Mouse (Mus musculus): Measurements from ENCODE around the gene Cidec. TPM values are rescaled to one million over a fixed set of nuclear protein-coding genes. Genes with fewer than 3 reads are reported as not detected.

Gene Cidec
- polyA plus RNA-seq, 1 experiment from 2014 or later, result not detected

GRCm38 (mm10) chr6:113444207-113444965 is 8.8 kb upstream of the Cidec start:
- ATAC-seq (replicated peaks; ENCODE audit: insufficient number of reproducible peaks, insufficient read depth, low FRiP score, low read depth), result no peak
- H3K4me1 ChIP-seq (replicated peaks), result peaks cover 6% of the 10 kb centered on the region
- no peaks in the 10 kb centered on the region for H3K9me3 ChIP-seq (replicated peaks)
- H3K4me2 ChIP-seq, result no peak overlapping the region
- 85% methylated on average over 8 of the region's 8 CpGs for WGBS
- H3K9ac ChIP-seq, result no peak overlapping the region
- no peaks in the 10 kb centered on the region for H3K27me3 ChIP-seq
- H3K27ac ChIP-seq, result no peak overlapping the region
- no peak overlapping the region for H3K4me3 ChIP-seq
- H3K36me3 ChIP-seq, result peaks cover 21% of the 10 kb centered on the region

DNA sequence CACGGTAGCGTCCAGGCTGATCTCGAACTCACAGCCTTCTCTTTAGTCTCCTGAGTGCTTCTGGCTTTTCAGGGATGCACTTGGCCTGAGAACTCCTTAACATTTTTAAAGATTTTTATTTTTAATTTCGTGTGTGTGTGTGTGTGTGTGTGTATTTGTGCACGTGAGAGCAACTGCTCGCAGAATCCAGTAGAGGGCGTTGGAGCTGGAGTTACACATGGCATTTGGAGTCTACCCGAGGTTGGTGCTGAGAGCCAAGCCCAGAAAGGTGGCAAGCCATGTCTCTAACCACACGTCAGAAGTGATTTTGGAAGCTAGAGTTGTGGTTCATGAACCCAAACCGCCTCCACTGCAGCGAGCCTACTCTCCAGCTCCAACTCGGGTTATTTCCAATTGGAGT is 7.5 kb upstream of the Cidec start:
- H3K4me3 ChIP-seq, result peak overlapping the region; percentile 96
- H3K27ac ChIP-seq, result peak overlapping the region; percentile 61; the same call in 1 of the 2 replicates
- peaks cover 6% of the 10 kb centered on the region for H3K4me1 ChIP-seq (replicated peaks)
- WGBS, result 44% methylated on average over 12 of the region's 12 CpGs
- H3K4me2 ChIP-seq, result peak overlapping the region; percentile 80
- H3K9me3 ChIP-seq (replicated peaks), result no peaks in the 10 kb centered on the region
- H3K36me3 ChIP-seq, result peaks cover 15% of the 10 kb centered on the region
- H3K27me3 ChIP-seq, result no peaks in the 10 kb centered on the region
- no peak for ATAC-seq (replicated peaks; ENCODE audit: insufficient number of reproducible peaks, insufficient read depth, low FRiP score, low read depth)
- H3K9ac ChIP-seq, result peak overlapping the region; percentile 95

GRCm38 (mm10) chr6:113442442-113443090 is 7.0 kb upstream of the Cidec start, which contains the start of gene Jagn1:
TSS of gene Jagn1 (plus strand) at chr6:113442569.
- Histone ChIP-seq H3K9ac (peak within 1 kb of the TSS; percentile 95), H3K4me1 (replicated peaks) (peaks cover 6% of the 10 kb centered on the region), H3K4me2 (peak within 1 kb of the TSS; percentile 80), H3K4me3 (peak within 1 kb of the TSS; percentile 96), H3K36me3 (peaks cover 10% of the 10 kb centered on the region; the same call in 1 of the 2 replicates), H3K27ac (peak within 1 kb of the TSS; percentile 61), H3K9me3 (replicated peaks) (no peaks in the 10 kb centered on the region), H3K27me3 (no peaks in the 10 kb centered on the region)
- peak; percentile 88 for ATAC-seq (replicated peaks; ENCODE audit: insufficient number of reproducible peaks, insufficient read depth, low FRiP score, low read depth)
- WGBS, result under 1% methylated on average over 45 of the region's 45 CpGs

GRCm38 (mm10) chr6:113442087-113442441 is 6.5 kb upstream of the Cidec start:
- peaks cover 6% of the 10 kb centered on the region for H3K4me1 ChIP-seq (replicated peaks)
- H3K9ac ChIP-seq, result peak overlapping the region; percentile 95
- ATAC-seq (replicated peaks; ENCODE audit: insufficient number of reproducible peaks, insufficient read depth, low FRiP score, low read depth), result no peak
- H3K27ac ChIP-seq, result peak overlapping the region; percentile 61
- no peaks in the 10 kb centered on the region for H3K27me3 ChIP-seq
- no peaks in the 10 kb centered on the region for H3K9me3 ChIP-seq (replicated peaks)
- 39% methylated on average over 9 of the region's 9 CpGs for WGBS
- H3K4me3 ChIP-seq, result peak overlapping the region; percentile 96
- peak overlapping the region; percentile 80 for H3K4me2 ChIP-seq
- H3K36me3 ChIP-seq, result peaks cover 5% of the 10 kb centered on the region; the same call in 1 of the 2 replicates

- H3K27ac ChIP-seq, result no peak overlapping the region
- no peak overlapping the region for H3K4me2 ChIP-seq
- H3K36me3 ChIP-seq, result 0 out of 2 replicates have a peak, but pooled peaks cover 3% of the 10 kb centered on the region
- H3K4me3 ChIP-seq, result no peak overlapping the region
- ATAC-seq (replicated peaks; ENCODE audit: insufficient number of reproducible peaks, insufficient read depth, low FRiP score, low read depth), result no peak
- peaks cover 6% of the 10 kb centered on the region for H3K4me1 ChIP-seq (replicated peaks)
- H3K9me3 ChIP-seq (replicated peaks), result no peaks in the 10 kb centered on the region
- no peaks in the 10 kb centered on the region for H3K27me3 ChIP-seq
- WGBS, result 55% methylated on average over 7 of the region's 7 CpGs
- H3K9ac ChIP-seq, result no peak overlapping the region
These were observed 5.7 kb upstream of the Cidec start for GRCm38 (mm10) chr6:113441147-113441680.

DNA sequence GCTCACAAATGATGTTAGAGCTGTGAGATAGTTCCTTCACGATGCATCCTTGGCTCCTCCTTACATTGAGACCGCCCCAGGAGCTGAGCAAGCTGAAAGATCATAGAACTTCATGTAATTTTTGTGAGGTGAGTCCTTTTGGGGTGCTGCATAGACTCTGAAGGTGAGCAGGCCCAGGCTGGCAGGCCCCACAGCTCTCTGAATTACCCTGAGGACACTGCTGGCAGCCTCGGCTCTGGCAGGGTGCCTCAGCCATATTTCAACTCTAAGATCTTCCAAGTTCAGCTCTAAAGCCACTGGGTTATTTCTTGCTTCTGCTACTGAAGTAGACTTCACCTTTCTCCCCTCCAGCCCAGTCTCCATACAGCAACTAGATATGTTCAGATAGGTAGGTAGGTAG is 5.1 kb upstream of the Cidec start:
- Histone ChIP-seq H3K27ac (no peak overlapping the region), H3K4me3 (no peak overlapping the region), H3K27me3 (no peaks in the 10 kb centered on the region), H3K4me2 (no peak overlapping the region), H3K36me3 (0 out of 2 replicates have a peak, but pooled peaks cover 3% of the 10 kb centered on the region), H3K9ac (no peak overlapping the region), H3K9me3 (replicated peaks) (no peaks in the 10 kb centered on the region), H3K4me1 (replicated peaks) (peaks cover 6% of the 10 kb centered on the region)
- WGBS, result 79% methylated on average over 3 of the region's 3 CpGs
- ATAC-seq (replicated peaks; ENCODE audit: insufficient number of reproducible peaks, insufficient read depth, low FRiP score, low read depth), result no peak

- no peaks in the 10 kb centered on the region for H3K36me3 ChIP-seq
- WGBS, result 51% methylated on average over 12 of the region's 12 CpGs
- no peak for ATAC-seq (replicated peaks; ENCODE audit: insufficient number of reproducible peaks, insufficient read depth, low FRiP score, low read depth)
These were observed 3.3 kb upstream of the Cidec start for GRCm38 (mm10) chr6:113438721-113439430.

DNA sequence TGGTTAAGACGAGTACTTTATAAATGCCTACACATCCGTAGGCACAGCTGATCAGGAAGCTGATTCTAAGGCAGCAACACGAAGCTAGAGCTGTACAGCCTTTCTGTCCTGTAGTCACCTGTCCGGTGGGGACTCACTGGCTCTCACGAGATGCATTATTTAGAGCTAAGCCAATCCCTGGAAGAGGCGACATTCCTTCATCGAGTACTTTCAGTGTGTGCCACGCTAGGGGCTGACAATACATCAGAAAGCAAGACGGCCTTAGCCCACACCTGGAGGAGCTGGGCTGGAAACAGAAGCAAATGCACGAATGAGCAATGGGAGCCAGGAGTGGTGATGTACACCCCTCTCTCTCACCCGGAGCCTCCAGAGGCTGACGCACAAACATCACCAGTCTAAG is 1.6 kb upstream of the Cidec start:
- Histone ChIP-seq H3K9me3 (replicated peaks) (no peaks in the 10 kb centered on the region), H3K4me1 (replicated peaks) (0 out of 2 replicates have a peak, but pooled peaks cover under 1% of the 10 kb centered on the region), H3K4me2 (no peak overlapping the region), H3K4me3 (no peak overlapping the region), H3K9ac (no peak overlapping the region), H3K36me3 (no peaks in the 10 kb centered on the region), H3K27ac (no peak overlapping the region), H3K27me3 (no peaks in the 10 kb centered on the region)
- no peak for ATAC-seq (replicated peaks; ENCODE audit: insufficient number of reproducible peaks, insufficient read depth, low FRiP score, low read depth)
- 66% methylated on average over 12 of the region's 12 CpGs for WGBS

More at GRCm38 (mm10) chr6:113438721-113439430, 3.3 kb upstream of the Cidec start:
- H3K9me3 ChIP-seq (replicated peaks), result no peaks in the 10 kb centered on the region
- peaks cover 6% of the 10 kb centered on the region for H3K4me1 ChIP-seq (replicated peaks)
- no peak overlapping the region for H3K4me3 ChIP-seq
- H3K4me2 ChIP-seq, result no peak overlapping the region
- H3K27ac ChIP-seq, result no peak overlapping the region
- no peak overlapping the region for H3K9ac ChIP-seq
- H3K27me3 ChIP-seq, result no peaks in the 10 kb centered on the region

- H3K4me3 ChIP-seq, result no peak overlapping the region
- H3K4me2 ChIP-seq, result no peak overlapping the region
- no peaks in the 10 kb centered on the region for H3K27me3 ChIP-seq
- H3K9ac ChIP-seq, result no peak overlapping the region
- 66% methylated on average over 7 of the region's 7 CpGs for WGBS
- H3K4me1 ChIP-seq (replicated peaks), result 0 out of 2 replicates have a peak, but pooled peaks cover 2% of the 10 kb centered on the region
- no peak overlapping the region for H3K27ac ChIP-seq
- no peaks in the 10 kb centered on the region for H3K9me3 ChIP-seq (replicated peaks)
- ATAC-seq (replicated peaks; ENCODE audit: insufficient number of reproducible peaks, insufficient read depth, low FRiP score, low read depth), result no peak
- H3K36me3 ChIP-seq, result no peaks in the 10 kb centered on the region
These were observed 869 bp downstream of the Cidec start for GRCm38 (mm10) chr6:113434691-113435090.

DNA sequence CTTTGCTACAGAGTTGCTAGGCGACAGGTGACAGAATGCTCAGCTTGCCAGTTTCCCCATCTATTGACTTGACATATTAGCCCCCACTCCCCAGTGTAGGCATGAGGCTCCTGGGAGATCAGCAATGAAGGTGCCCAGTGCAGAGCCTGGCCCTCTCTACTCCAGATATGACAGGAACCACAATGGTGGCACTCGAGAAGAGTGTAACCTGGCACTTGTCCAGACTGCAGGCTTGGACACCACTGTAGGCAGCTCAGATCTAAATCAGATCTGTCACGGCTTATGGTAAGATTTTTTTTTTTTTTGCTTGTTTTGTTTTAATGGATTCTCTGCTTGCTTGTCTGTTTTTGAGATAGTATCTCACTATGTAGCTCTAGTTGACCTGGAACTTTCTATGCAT is 1.9 kb downstream of the Cidec start:
- H3K4me1 ChIP-seq (replicated peaks), result 0 out of 2 replicates have a peak, but pooled peaks cover 2% of the 10 kb centered on the region
- H3K9me3 ChIP-seq (replicated peaks), result no peaks in the 10 kb centered on the region
- no peak overlapping the region for H3K4me2 ChIP-seq
- ATAC-seq (replicated peaks; ENCODE audit: insufficient number of reproducible peaks, insufficient read depth, low FRiP score, low read depth), result no peak
- H3K27ac ChIP-seq, result no peak overlapping the region
- H3K27me3 ChIP-seq, result no peaks in the 10 kb centered on the region
- H3K36me3 ChIP-seq, result no peaks in the 10 kb centered on the region
- no peak overlapping the region for H3K4me3 ChIP-seq
- H3K9ac ChIP-seq, result no peak overlapping the region
- WGBS, result 61% methylated on average over 3 of the region's 3 CpGs

DNA sequence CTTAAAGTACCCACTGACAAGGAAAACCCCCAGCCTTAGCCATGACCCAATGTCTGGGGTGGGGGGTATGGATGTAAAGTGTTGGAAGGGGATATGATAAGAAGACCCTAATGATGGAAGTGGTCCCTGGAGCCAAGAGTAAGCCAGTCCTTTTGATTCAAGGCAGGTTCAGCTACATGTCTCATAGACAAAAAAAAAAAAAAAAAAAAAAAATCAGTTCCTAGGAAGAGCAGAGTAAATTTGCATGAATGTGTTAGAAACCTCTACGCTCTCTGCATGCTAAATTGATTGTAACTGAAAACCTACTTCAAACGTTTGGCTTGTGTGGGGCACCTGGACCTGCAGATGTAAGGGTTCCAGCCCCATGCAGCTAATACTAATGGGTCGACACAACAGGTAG is 3.8 kb downstream of the Cidec start:
- H3K36me3 ChIP-seq, result no peaks in the 10 kb centered on the region
- WGBS, result 58% methylated on average over 3 of the region's 3 CpGs
- no peaks in the 10 kb centered on the region for H3K27me3 ChIP-seq
- H3K4me2 ChIP-seq, result no peak overlapping the region
- 0 out of 2 replicates have a peak, but pooled peaks cover 2% of the 10 kb centered on the region for H3K4me1 ChIP-seq (replicated peaks)
- ATAC-seq (replicated peaks; ENCODE audit: insufficient number of reproducible peaks, insufficient read depth, low FRiP score, low read depth), result no peak
- H3K4me3 ChIP-seq, result no peak overlapping the region
- no peak overlapping the region for H3K27ac ChIP-seq
- H3K9ac ChIP-seq, result no peak overlapping the region
- H3K9me3 ChIP-seq (replicated peaks), result no peaks in the 10 kb centered on the region
